Mouse (Mus musculus) skeletal muscle tissue, adult 2 months (tissue): ENCODE data around the gene Pdgfc.
A peak's percentile ranks its signal among the peaks of the same experiment; 100 is the strongest.

Source experiments
- DNase-seq: peaks from one replicate; pipeline ENCODE4 v3.0.0-alpha.2; 2012; ENCODE audit warnings: low read depth, low spot score

Gene Pdgfc

DNA sequence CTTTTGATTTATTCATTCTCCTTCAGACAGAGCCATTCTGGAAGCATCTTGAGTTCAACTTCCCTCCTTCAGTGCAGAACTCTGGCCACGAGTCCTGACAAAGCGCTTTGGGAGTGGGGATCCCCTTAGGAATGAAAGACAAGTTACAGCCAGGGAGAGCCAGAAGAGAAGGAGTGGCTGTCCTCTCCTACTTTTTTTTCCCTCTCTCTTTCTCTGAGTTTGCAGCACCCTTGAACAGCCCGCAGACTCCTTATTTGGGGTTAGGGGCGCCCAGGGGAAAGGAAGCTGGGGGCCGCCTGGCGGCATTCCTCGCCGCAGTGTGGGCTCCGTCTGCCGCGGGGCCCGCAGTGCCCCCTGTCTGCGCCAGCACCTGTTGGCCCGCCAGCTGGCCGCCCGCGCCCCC, at the start of gene Pdgfc:
Gene Pdgfc (plus strand): TSS at position 266 of the 403 bp plus-strand sequence.
- no peak for DNase-seq

DNA sequence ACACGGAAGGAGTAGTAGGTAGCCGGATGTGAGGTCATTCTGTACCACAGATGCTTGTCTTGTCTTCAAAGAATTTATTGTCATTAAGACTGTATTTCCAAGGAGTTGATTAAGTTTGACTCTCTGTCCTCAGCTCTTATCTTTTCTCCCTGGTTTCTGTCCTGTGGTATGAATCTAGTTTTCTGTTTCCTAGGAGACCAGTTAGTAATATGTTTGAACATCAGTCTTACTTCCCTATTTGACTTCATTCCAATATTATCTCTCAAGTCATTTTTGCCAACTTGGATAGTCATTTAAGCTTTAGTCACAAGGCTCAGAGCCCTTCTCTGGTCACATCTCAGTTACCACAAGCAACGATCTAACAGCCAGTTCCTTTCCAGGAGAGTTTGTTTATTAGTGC, 27.0 kb upstream of the Pdgfc start:
- no peak for DNase-seq

DNA sequence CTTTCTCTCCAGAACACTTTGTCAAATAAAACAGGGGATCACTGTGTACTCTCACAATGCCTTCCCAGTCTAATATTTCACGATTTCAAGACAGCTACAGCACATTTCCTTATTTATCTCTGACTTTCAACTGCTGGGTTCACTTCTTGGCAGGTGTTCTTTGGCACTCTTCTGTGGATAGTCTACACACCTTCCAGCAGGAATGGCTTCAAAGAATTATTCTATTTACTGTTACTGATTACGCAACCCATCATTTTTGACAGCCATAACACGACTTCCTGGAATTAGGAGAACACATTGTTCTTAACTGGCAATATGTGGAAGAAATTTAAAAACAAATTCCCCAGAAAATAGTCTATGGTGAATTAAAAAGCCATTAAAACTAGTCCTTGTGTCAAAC, 26.3 kb upstream of the Pdgfc start:
- DNase-seq: peak; percentile 6

DNA sequence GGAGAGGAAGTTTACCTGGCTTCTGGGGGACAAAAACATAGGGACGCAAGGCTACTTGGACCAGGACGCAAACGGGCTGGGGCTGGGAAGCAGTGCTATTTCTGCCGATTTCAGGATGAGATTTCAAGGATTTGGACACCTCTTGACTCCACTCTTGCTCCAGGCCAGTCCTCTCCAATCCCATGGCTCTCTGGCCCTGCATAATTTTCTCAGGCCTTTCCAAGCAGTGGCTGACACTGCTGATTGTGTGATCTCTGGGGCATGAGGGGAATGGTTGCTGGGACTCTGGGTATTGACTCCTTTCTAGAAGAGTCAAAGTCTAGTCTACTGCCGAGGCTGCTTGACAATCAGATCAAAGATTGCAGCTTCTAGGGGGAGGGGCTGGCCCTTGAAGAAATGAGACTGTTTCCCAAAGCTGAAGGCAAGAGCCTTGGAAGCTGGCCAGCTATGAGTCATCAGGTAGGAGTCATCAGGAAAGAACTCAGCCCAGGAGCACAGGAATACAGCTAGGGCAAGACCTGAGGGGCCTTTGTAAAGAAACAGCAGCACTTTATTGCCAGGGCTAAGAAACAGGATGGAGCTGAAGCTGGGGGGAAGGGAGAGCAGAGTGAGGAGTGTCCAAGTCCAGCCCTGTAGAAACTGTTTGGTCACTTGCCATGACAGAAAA, 18.7 kb upstream of the Pdgfc start:
- DNase-seq: peak; percentile 31

DNA sequence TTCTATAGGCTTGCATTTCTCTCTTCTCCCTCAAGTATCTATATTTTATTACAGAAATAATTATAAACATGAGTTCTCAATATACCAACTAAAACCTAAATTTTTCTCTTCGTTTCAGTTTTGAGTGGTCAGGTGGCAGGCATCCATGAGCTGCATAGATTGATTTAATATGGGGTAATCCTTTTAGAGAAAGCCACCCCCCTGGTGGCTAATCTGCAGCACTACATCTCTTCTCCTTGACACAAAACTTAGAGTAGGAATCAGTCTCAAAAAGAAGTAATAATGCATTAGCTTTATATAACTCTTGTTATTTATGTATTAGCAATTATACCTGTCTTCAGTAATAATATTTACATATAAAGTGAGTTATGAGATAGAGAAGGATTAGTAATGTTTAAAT, 16.2 kb upstream of the Pdgfc start:
- no peak for DNase-seq

DNA sequence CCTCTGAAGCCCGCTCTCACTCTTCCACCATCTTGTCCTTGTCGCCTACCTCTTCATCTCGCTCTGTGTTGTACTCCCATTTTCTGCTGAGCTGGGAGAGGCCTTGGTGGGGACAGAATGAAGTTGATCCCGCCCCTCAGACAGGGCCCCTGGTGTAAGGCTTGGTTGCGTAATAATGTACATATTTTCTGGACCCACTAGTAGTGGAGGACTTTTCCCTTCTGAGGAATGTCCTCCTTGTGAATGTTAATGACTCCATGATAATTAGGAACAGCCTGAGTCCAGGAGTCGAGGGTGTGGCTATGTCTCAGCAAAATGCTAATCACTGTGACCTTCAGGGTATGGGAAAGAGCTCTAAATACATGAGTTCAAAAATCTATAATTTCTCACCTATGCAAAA, 14.4 kb upstream of the Pdgfc start:
- no peak for DNase-seq

DNA sequence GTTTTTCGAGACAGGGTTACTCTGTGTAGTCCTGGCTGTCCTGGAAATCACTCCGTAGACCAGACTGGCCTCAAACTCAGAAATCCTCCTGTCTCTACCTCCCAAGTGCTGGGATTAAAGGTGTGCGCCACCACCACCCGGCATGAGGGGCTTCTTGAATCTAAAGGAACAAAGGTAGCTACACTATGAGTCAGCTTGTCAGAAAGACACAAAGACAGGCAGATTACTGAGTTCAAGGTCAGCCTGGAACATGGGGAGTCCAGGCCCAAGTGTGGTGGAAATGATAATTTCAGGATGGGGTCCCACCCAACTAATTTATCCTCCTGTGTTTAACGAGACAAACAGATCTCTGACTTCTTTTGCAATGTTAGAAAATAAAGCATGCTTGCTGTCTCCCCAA, 13.9 kb upstream of the Pdgfc start:
- no peak for DNase-seq

DNA sequence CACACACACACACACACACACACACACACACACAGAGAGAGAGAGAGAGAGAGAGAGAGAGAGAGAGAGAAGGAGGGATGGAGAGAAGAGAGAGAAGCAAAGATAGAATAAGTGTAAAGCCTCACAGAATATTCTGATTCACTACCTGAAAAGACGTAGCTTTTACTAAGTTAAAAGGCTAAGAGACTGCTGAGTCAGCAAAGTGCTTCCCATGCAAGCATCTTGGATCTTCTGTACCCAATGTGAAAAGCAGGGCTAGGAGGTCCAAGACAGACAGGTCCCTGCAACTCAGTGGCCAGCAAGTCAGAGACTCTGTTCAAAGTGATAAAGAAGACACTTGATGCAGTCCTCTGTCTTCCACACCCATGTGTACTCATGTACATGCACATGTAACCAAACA, 13.4 kb upstream of the Pdgfc start:
- DNase-seq: no peak

DNA sequence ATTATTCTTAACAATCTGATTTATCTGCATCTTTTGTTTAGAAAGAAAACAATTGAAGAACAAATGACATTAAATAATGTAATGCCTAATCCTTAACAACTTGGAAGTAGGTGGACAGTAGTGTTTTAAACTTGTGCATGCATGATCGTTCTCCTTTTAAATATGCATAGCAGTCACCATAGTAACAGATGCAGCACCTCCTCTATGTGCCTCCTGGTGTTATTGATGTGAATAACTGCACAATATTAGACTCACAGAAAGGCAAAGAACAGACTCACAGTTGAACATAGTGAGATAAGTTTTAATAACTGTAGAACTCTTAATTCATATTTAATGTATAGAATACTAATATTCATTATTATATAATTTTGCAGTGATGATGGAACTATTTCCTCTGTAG, 12.6 kb upstream of the Pdgfc start:
- DNase-seq: no peak

DNA sequence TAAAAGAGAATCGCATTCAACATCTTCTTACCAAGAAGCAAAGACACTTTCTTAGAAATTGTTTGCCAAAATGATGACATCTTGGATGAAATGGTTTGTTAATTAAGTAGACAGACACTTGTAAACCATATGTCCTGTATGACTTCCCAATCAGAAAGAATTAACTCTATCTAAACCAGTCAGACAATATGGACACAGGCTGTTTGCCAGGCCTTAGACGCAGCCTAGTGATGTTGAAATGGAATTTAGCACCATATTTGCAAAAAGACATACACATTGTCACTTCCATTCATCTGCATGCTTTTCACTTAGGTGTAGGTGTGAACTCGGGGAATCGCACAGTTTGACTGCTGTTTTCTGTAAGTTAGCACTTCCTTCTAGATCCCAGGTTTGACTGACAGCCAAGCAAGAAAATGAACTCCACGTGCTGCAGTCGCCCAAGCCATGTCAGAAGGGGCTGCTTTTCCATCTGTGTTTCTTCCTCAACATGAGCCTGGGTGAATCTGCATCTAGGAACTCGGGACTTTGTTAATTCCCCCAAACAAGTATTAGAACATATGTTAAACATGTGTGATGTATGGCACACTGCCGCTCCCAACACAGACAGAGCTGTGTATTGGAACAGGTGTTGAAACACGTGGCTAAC, 10.5 kb upstream of the Pdgfc start:
- no peak for DNase-seq

DNA sequence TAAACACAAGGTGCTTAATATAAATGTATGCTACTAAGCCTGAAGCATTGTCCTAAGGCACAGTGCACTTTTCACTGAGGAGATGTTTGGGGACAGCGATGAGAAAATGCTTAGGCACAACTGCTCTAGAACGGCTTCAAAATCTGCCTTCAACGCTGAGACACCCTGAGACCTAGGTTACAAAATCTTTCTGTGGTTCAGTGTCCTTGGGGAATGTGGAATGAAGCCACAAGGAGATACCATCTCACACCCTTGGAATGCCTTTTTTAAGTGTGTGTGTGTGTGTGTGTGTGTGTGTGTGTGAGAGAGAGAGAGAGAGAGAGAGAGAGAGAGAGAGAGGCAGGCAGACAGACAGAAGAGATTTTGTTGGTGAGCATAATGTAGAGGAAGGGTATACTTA, 7.9 kb upstream of the Pdgfc start:
- no peak for DNase-seq

DNA sequence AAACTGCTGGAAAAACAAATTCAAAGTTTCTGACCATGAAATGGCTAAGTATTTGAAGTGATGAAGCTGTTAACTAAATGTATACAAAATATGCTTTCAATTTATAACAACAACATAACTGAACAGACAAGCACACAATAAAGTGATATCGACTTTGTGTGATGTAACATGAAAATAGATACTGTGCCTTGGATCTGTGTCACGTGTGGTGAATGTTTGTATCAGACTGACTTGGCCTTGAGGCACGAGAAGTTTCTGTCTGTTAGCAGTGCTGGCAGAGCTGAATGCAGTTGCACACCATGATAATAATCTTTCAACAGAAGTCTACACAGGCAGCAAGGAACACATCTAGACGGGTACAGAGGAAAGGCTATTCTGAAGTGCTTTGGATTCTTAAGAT, 6.9 kb upstream of the Pdgfc start:
- no peak for DNase-seq

DNA sequence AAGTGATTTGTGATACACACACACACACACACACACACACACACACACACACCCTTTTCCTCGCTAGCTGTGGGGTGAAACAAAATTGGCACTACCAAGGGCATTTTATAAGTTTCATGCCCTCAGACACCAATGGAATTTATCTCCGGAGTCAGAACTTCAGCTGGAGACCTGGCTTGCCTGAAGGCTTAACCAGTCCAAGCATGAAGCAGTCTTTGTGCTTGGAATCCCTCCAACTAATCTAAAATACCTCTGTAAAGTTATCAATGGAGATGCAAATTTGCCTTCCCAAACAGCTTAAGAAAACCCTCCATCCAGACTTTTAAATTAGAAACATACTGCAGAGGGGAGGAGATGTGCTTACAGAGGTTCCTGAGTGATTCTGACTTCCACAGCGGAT, 6.3 kb upstream of the Pdgfc start:
- DNase-seq: no peak

DNA sequence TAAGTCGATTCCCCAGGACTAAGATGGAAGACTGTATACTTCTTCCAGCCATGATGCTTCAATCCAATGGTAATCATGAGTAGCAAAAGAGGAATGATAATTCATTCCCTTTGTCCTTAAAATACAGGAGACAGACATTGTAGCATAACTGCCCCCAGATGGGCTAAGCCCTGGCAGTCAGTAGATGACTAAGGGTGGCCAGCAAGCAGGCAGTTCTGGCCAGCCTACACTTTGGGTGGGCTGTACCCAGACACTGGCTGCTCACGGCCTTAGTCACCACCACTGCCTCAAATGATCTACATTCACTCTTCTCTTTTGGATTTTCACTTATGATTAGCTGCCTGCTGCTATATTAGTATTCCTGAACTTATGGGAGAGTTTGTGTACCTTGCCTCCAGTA, 5.9 kb upstream of the Pdgfc start:
- no peak for DNase-seq

DNA sequence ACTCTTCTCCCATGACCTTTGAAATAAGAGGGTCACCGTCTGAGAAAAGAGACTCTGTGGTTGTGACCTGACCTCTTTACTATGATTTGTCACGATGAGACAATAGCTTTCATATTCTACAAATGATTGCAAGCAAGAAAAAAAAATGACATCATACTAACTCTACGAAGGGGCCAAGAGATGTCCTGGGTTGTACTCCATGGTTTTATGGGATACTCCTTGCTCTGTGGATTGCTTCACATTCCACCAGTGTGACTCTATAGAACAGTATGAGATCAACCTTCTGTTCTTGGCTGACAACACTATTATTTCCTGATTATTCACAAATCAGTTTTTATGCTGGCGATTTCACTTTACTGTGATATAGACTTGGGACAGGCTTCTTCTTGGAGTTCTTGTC, 4.2 kb upstream of the Pdgfc start:
- no peak for DNase-seq

DNA sequence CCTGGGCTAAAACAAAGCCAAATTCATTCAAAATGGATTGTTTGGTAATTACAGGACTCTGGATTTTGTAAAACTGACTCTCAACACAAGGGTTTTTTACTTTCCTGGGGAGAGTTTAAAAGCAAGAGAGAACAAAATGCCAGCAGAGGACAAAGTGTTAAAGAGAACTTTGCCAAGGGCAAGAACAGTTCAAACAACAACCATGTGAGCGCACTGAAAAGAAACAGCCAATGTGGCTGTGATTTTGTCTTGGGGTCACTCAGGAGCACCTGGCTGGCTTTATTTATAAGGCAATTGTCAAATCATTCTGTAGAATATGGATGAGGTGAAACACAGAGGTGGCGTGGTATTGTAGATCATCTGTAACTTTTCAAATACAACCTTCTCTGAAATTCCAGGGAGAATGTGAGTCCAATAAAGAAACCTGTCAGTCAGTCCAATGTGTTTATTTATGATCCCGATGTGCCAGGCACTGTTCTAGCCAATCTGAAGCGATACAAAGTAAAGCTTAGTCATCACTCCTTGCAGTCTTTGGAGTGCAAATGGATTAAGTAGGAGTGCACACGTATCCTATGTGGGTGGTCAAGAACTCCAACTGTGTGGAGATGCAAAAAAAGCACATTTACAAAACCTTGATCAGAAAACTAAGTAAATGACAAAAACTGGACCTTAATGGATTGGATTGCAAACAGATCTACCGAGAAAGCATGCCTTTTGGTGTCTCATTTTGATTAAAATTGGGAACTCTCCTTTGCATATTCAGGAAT, 1.7 kb upstream of the Pdgfc start:
- DNase-seq: no peak

DNA sequence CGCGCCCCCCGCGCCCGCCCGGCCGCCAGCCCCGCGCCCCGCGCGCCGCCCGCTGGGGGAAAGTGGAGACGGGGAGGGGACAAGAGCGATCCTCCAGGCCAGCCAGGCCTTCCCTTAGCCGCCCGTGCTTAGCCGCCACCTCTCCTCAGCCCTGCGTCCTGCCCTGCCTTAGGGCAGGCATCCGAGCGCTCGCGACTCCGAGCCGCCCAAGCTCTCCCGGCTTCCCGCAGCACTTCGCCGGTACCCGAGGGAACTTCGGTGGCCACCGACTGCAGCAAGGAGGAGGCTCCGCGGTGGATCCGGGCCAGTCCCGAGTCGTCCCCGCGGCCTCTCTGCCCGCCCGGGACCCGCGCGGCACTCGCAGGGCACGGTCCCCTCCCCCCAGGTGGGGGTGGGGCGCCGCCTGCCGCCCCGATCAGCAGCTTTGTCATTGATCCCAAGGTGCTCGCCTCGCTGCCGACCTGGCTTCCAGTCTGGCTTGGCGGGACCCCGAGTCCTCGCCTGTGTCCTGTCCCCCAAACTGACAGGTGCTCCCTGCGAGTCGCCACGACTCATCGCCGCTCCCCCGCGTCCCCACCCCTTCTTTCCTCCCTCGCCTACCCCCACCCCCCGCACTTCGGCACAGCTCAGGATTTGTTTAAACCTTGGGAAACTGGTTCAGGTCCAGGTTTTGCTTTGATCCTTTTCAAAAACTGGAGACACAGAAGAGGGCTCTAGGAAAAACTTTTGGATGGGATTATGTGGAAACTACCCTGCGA, 517 bp downstream of the Pdgfc start:
- peak; percentile 10 for DNase-seq

DNA sequence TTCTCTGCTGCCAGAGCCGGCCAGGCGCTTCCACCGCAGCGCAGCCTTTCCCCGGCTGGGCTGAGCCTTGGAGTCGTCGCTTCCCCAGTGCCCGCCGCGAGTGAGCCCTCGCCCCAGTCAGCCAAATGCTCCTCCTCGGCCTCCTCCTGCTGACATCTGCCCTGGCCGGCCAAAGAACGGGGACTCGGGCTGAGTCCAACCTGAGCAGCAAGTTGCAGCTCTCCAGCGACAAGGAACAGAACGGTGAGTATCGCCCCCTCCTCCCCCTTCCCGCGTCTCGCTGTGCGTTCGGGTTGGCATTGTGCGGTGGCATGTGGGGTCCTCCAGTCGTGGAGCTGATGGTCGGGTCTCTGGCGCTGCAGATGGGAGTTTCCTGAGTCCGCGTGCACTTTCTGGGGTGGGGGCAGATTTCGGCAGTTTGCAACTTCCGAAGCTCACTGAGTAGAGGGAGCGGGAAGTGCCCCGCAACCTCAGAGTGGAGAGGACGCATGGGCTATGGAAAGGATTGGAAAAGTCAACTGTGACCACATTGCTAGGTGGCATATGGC, 1.2 kb downstream of the Pdgfc start:
- DNase-seq: peak; percentile 12

DNA sequence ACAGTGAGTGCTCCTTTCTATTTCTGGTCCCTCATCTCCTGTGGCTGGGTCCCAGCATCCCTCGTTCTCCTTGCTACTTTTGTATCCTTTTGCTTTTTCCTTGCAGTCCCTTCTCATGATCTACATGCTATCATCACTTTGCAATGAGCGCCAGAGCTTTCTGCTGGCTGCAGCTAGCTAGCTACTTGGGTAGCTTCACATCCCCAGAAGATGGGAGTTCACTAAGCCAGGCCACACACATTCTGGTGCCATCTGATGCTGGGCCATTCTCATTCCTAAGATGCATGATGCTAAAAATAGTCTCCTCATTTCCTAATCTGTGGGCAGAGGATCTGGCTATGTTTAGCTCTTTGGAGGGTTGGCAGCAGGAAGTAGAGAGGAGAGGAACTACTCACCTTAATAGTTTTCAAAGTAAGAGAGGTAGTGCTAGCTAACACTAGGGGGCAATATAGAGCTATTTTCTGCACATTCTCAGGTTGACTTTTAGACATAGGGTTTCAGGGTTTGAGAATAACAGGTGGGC, 3.0 kb downstream of the Pdgfc start:
- DNase-seq: peak; percentile 60

DNA sequence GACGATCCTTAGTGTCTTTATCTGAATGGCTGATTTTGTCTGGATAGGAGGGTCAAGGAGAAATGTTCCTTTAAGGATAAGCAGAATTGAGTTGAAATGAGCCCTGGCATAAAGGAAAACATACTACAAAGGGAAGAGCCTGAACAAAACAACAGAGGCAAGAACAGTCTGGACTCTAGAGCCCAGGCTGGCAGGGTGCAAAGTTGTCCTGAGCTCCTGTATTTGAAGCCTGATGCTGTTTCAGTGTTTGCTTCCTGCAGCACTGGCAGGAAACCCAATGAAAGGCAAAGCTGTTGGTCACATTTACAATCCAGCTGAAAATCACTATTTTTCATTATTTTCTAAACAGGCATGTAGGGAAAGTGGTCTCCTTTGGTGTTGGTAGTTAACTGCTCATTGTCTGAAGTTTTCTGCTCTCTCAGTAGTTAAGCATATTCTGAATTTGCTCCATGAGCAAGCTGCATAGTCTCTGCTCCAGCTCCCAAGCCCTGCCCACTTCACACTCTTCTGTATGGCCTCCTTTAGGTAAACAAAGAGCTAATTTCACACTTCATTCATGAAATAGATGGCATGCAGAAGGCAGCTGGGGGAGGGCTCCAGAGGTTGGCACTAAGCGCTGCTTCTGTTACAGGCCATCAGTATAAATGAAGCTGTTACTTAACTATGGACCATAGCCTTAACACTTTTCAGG, 8.6 kb downstream of the Pdgfc start:
- no peak for DNase-seq
